Mouse (Mus musculus): ENCODE results near the gene Abhd8. TPM values are rescaled to one million over a fixed set of nuclear protein-coding genes. Genes with fewer than 3 reads are reported as not detected.

Abhd8 gene
- total and polyA plus RNA-seq, 3 experiments: 2.6 to 17.0 (median 4.5) TPM

GRCm38 (mm10) chr8:71470146-71470912 lies 6.9 kb upstream of the Abhd8 start:
- peaks cover 81% of the 10 kb centered on the region for H3K36me3 ChIP-seq (replicated peaks)
- no peaks in the 10 kb centered on the region for H3K27me3 ChIP-seq (ENCODE audit: insufficient read depth, low read length)

DNA sequence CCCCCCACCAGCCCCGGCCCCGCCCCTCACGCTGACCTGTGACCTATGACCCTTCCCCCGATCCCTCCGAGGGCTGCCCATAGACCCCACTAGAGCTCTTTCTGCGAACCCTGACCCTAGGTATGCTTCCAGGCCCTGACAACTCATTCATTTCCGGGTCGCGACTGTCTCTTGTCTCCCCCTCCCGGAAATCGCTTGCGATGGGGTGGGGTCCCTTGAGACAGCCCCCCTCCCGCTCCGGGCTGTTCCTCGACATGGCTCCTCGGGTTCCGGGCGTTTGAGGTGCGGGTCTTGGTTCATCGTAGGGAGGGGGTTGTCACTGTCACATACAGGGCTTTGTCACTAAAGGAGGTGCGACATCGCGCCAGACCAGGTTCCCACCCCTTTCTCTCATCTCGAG lies 6.0 kb upstream of the Abhd8 start:
- DNase-seq (ENCODE audit: low spot score): peak; percentile 55
- ATAC-seq (ENCODE audit: extremely low read depth, insufficient number of reproducible peaks, low FRiP score, poor library complexity, severe bottlenecking): no peak
- no peaks in the 10 kb centered on the region for H3K9me3 ChIP-seq (replicated peaks)
- peaks cover 72% of the 10 kb centered on the region for H3K36me3 ChIP-seq (replicated peaks)
- TF ChIP-seq POLR2AphosphoS5 (IDR thresholded peaks at IDR 0.05; ENCODE audit: insufficient replicate concordance, low read depth, low read length): no peak
- TF ChIP-seq GATA2 (IDR thresholded peaks at IDR 0.05; ENCODE audit: borderline replicate concordance, low read depth, low read length): no peak
- no peak for TF ChIP-seq TAL1 (conservative IDR thresholded peaks at IDR 0.05; ENCODE audit: low read depth, low read length)
- TF ChIP-seq CTCF (IDR thresholded peaks at IDR 0.05; ENCODE audit: low read depth, low read length): no peak
- no peak for TF ChIP-seq GATA1 (IDR thresholded peaks at IDR 0.05; ENCODE audit: borderline replicate concordance, low read length)
- H3K27me3 ChIP-seq (ENCODE audit: insufficient read depth, low read length): no peaks in the 10 kb centered on the region
- H3K4me3 ChIP-seq (ENCODE audit: low read depth, low read length): peak overlapping the region; percentile 80
- peaks cover 62% of the 10 kb centered on the region for H3K4me1 ChIP-seq (ENCODE audit: insufficient read depth, low read depth, low read length)

More at GRCm38 (mm10) chr8:71470146-71470912, 6.9 kb upstream of the Abhd8 start:
- TF ChIP-seq CTCF (IDR thresholded peaks at IDR 0.05; ENCODE audit: low read depth, low read length) (no peak), GATA1 (IDR thresholded peaks at IDR 0.05; ENCODE audit: borderline replicate concordance, low read length) (no peak)
- peak overlapping the region; percentile 80 for H3K4me3 ChIP-seq (ENCODE audit: low read depth, low read length)
- ATAC-seq (ENCODE audit: extremely low read depth, insufficient number of reproducible peaks, low FRiP score, poor library complexity, severe bottlenecking) (no peak), DNase-seq (ENCODE audit: low spot score) (no peak)
- H3K9me3 ChIP-seq (replicated peaks): no peaks in the 10 kb centered on the region
- H3K4me1 ChIP-seq (ENCODE audit: insufficient read depth, low read depth, low read length): peaks cover 63% of the 10 kb centered on the region

DNA sequence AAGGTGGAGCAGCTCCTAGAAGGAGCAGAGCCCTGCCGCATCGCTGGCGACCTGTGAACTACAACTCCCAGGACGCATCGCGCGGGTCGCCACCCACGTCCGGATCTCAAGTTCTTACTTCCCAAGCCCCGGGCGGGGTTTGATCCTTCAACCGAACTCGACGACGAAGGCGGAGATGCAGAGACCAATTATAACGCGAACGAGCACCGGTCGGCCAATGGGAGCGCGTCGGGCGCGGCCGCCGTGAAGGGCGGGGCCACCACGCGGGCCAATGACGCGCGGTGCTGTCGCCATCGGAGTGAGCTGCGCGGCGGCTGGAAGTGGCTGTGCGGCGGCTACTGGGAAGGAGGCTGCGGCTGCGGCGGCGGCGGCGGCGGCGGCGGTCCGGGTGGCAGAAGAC lies 5.5 kb upstream of the Abhd8 start, which contains the start of gene Dda1:
TSS of gene Dda1 (plus strand) at position 284 of the 400 bp plus-strand sequence.
- Histone ChIP-seq H3K27me3 (ENCODE audit: insufficient read depth, low read length) (no peaks in the 10 kb centered on the region), H3K4me3 (ENCODE audit: low read depth, low read length) (peak within 1 kb of the TSS; percentile 80), H3K9me3 (replicated peaks) (no peaks in the 10 kb centered on the region), H3K36me3 (replicated peaks) (peaks cover 67% of the 10 kb centered on the region), H3K4me1 (ENCODE audit: insufficient read depth, low read depth, low read length) (peaks cover 67% of the 10 kb centered on the region)
- TF ChIP-seq GATA1 (IDR thresholded peaks at IDR 0.05; ENCODE audit: borderline replicate concordance, low read length) (no peak), POLR2AphosphoS5 (IDR thresholded peaks at IDR 0.05; ENCODE audit: insufficient replicate concordance, low read depth, low read length) (no peak), CTCF (IDR thresholded peaks at IDR 0.05; ENCODE audit: low read depth, low read length) (no peak), TAL1 (conservative IDR thresholded peaks at IDR 0.05; ENCODE audit: low read depth, low read length) (no peak), GATA2 (IDR thresholded peaks at IDR 0.05; ENCODE audit: borderline replicate concordance, low read depth, low read length) (no peak)
- ATAC-seq (ENCODE audit: extremely low read depth, insufficient number of reproducible peaks, low FRiP score, poor library complexity, severe bottlenecking) (peak; percentile 81), DNase-seq (ENCODE audit: low spot score) (peak; percentile 93)

- no peak overlapping the region for H3K4me3 ChIP-seq (ENCODE audit: low read depth, low read length)
- no peaks in the 10 kb centered on the region for H3K9me3 ChIP-seq (replicated peaks)
- no peaks in the 10 kb centered on the region for H3K27me3 ChIP-seq (ENCODE audit: insufficient read depth, low read length)
- TF ChIP-seq TAL1 (conservative IDR thresholded peaks at IDR 0.05; ENCODE audit: low read depth, low read length) (no peak), POLR2AphosphoS5 (IDR thresholded peaks at IDR 0.05; ENCODE audit: insufficient replicate concordance, low read depth, low read length) (no peak)
- no peak for DNase-seq (ENCODE audit: low spot score)
- no peak for ATAC-seq (ENCODE audit: extremely low read depth, insufficient number of reproducible peaks, low FRiP score, poor library complexity, severe bottlenecking)
- peaks cover 76% of the 10 kb centered on the region for H3K4me1 ChIP-seq (ENCODE audit: insufficient read depth, low read depth, low read length)
- H3K36me3 ChIP-seq (replicated peaks): peaks cover 58% of the 10 kb centered on the region
Observed at GRCm38 (mm10) chr8:71468001-71468400, 4.5 kb upstream of the Abhd8 start.

DNA sequence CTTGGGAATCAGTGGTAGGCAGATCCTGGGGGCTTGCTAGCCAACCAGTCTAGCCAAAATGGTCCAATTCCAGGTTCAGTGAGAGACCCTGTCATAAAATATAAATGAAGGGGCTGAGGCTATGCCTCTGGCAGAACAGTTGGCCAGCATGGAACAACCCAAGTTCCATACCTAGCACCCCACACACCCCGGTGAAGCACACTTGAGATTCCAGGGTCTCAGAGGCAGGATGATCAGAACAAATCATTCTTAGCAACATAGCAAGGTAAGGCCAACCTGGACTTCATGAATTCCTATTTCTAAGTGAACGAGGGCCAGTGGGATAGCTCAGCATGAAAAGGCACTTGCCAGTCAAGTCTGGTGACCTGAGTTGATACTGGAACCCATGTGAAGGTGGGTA lies 3.7 kb upstream of the Abhd8 start:
- ATAC-seq (ENCODE audit: extremely low read depth, insufficient number of reproducible peaks, low FRiP score, poor library complexity, severe bottlenecking) (no peak), DNase-seq (ENCODE audit: low spot score) (no peak)
- Histone ChIP-seq H3K4me3 (ENCODE audit: low read depth, low read length) (no peak overlapping the region), H3K27me3 (ENCODE audit: insufficient read depth, low read length) (no peaks in the 10 kb centered on the region), H3K9me3 (replicated peaks) (no peaks in the 10 kb centered on the region), H3K36me3 (replicated peaks) (peaks cover 50% of the 10 kb centered on the region), H3K4me1 (ENCODE audit: insufficient read depth, low read depth, low read length) (peaks cover 80% of the 10 kb centered on the region)
- TF ChIP-seq GATA2 (IDR thresholded peaks at IDR 0.05; ENCODE audit: borderline replicate concordance, low read depth, low read length) (no peak), TAL1 (conservative IDR thresholded peaks at IDR 0.05; ENCODE audit: low read depth, low read length) (no peak), POLR2AphosphoS5 (IDR thresholded peaks at IDR 0.05; ENCODE audit: insufficient replicate concordance, low read depth, low read length) (no peak), CTCF (IDR thresholded peaks at IDR 0.05; ENCODE audit: low read depth, low read length) (no peak), GATA1 (IDR thresholded peaks at IDR 0.05; ENCODE audit: borderline replicate concordance, low read length) (no peak)

DNA sequence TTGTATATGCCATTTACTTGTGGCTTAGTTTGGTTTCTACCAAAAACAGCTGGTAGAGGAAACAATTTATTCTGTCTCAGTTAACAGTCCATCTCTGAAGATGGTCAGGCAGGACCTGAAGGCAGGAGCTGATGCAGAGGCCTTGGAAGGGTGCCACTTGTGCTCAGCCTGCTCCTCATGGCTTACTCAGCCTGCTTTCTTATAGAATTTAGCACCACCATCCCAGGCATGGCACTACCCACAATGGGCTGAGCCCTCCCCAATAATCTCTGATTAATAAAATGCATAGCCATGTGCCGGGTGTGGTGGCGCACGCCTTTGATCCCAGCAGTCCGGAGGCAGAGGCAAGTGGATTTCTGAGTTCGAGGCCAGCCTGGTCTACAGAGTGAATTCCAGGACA lies 2.7 kb upstream of the Abhd8 start:
- Histone ChIP-seq H3K4me3 (ENCODE audit: low read depth, low read length) (no peak overlapping the region), H3K4me1 (ENCODE audit: insufficient read depth, low read depth, low read length) (peaks cover 73% of the 10 kb centered on the region), H3K36me3 (replicated peaks) (peaks cover 47% of the 10 kb centered on the region), H3K9me3 (replicated peaks) (0 out of 2 replicates have a peak, but pooled peaks cover 1% of the 10 kb centered on the region), H3K27me3 (ENCODE audit: insufficient read depth, low read length) (no peaks in the 10 kb centered on the region)
- ATAC-seq (ENCODE audit: extremely low read depth, insufficient number of reproducible peaks, low FRiP score, poor library complexity, severe bottlenecking) (no peak), DNase-seq (ENCODE audit: low spot score) (no peak)
- TF ChIP-seq GATA1 (IDR thresholded peaks at IDR 0.05; ENCODE audit: borderline replicate concordance, low read length): no peak
- TF ChIP-seq TAL1 (conservative IDR thresholded peaks at IDR 0.05; ENCODE audit: low read depth, low read length): no peak
- TF ChIP-seq POLR2AphosphoS5 (IDR thresholded peaks at IDR 0.05; ENCODE audit: insufficient replicate concordance, low read depth, low read length): no peak
- TF ChIP-seq CTCF (IDR thresholded peaks at IDR 0.05; ENCODE audit: low read depth, low read length): no peak
- TF ChIP-seq GATA2 (IDR thresholded peaks at IDR 0.05; ENCODE audit: borderline replicate concordance, low read depth, low read length): no peak

Measured in G1E (cell line).